Mouse (Mus musculus) CH12.LX (cell line): ENCODE measurements around the gene Myo1c. TPM values are rescaled to one million over a fixed set of nuclear protein-coding genes. Genes with fewer than 3 reads are reported as not detected.

ENCODE experiments used
- DNase-seq: peaks from one replicate; pipeline ENCODE4 v3.0.0-alpha.2; 2013; ENCODE audit errors: extremely low read depth
- H3K27ac ChIP-seq: 2 replicates; pipeline ENCODE4 v1.5.1; 2012; ENCODE audit warnings: low read depth, mild to moderate bottlenecking, control low read depth, moderate library complexity; ENCODE audit not compliant: insufficient read depth
- H3K27me3 ChIP-seq: replicated peaks from 2 replicates; pipeline ENCODE3; 2012; ENCODE audit warnings: inconsistent platforms
- H3K36me3 ChIP-seq, 2 experiments: replicated peaks in 1 of 2; 2 replicates each; pipeline versions ENCODE3 to v1.6.1; 2012; ENCODE audit warnings: inconsistent platforms in 1 of 2, low read length in 1 of 2, mild to moderate bottlenecking in 1 of 2, mixed read lengths in 1 of 2, moderate library complexity in 1 of 2; ENCODE audit not compliant: control insufficient read depth in 1 of 2, insufficient read depth in 1 of 2
- H3K4me1 ChIP-seq, 2 experiments: 2 replicates each; pipeline ENCODE4 v1.6.1; 2012; ENCODE audit warnings: inconsistent platforms in 1 of 2, moderate library complexity in 1 of 2; ENCODE audit not compliant: insufficient read depth in 2 of 2, control insufficient read depth in 1 of 2
- H3K4me2 ChIP-seq: 2 replicates; pipeline ENCODE4 v1.6.1; 2012; ENCODE audit warnings: low read depth, mild to moderate bottlenecking, control low read depth; ENCODE audit not compliant: poor library complexity, insufficient read depth, severe bottlenecking
- H3K4me3 ChIP-seq, 3 experiments: fragments of 150-350 bp in 1 of 3; sonication (generic) in 1 of 3; replicated peaks in 1 of 3; 2 replicates each; pipeline versions ENCODE3 to v1.5.1; 2011 to 2012; ENCODE audit warnings: low read depth in 2 of 3, low read length in 2 of 3, mild to moderate bottlenecking in 2 of 3, moderate library complexity in 2 of 3, control low read depth in 1 of 3, improper control_type of control experiment in 1 of 3, inconsistent platforms in 1 of 3, mixed read lengths in 1 of 3; ENCODE audit not compliant: poor library complexity in 1 of 3
- H3K79me2 ChIP-seq: replicated peaks from 2 replicates; pipeline ENCODE4 v1.6.1; 2012; ENCODE audit warnings: mild to moderate bottlenecking, moderate library complexity; ENCODE audit not compliant: control insufficient read depth, poor library complexity, insufficient read depth, severe bottlenecking; ENCODE audit errors: extremely low read depth
- H3K9ac ChIP-seq: 2 replicates; pipeline ENCODE4 v1.6.1; 2012; ENCODE audit warnings: low read depth, mild to moderate bottlenecking, control low read depth, moderate library complexity; ENCODE audit not compliant: insufficient read depth
- H3K9me3 ChIP-seq: replicated peaks from 2 replicates; pipeline ENCODE3; 2012; ENCODE audit warnings: low read length, inconsistent platforms, mixed read lengths
- BHLHE40 ChIP-seq: IDR thresholded peaks from 2 replicates; pipeline ENCODE4 v1.6.1; 2011; ENCODE audit warnings: mild to moderate bottlenecking, low read depth, low read length, improper control_type of control experiment
- CHD1 ChIP-seq: IDR thresholded peaks from 2 replicates; pipeline ENCODE4 v1.6.1; 2012; ENCODE audit warnings: low read depth, low read length, improper control_type of control experiment, inconsistent platforms
- CHD2 ChIP-seq: IDR thresholded peaks from 2 replicates; pipeline ENCODE4 v1.6.1; 2011; ENCODE audit warnings: low read length, improper control_type of control experiment
- CTCF ChIP-seq, 2 experiments: IDR thresholded peaks in 1 of 2; conservative IDR thresholded peaks in 1 of 2; 2 replicates each; pipeline ENCODE4 v1.5.1; 2011 to 2012; ENCODE audit warnings: low read depth in 2 of 2, low read length in 2 of 2, improper control_type of control experiment in 1 of 2, inconsistent platforms in 1 of 2, mild to moderate bottlenecking in 1 of 2, moderate library complexity in 1 of 2
- E2F4 ChIP-seq: IDR thresholded peaks from 2 replicates; pipeline ENCODE4 v1.6.1; 2011; ENCODE audit warnings: low read depth, low read length, improper control_type of control experiment; ENCODE audit not compliant: insufficient replicate concordance
- ELF1 ChIP-seq: IDR thresholded peaks from 2 replicates; pipeline ENCODE4 v1.6.1; 2014; ENCODE audit warnings: low read depth, mild to moderate bottlenecking, inconsistent platforms, low read length, improper control_type of control experiment
- EP300 ChIP-seq: IDR thresholded peaks from 2 replicates; pipeline ENCODE4 v1.6.1; 2011; ENCODE audit warnings: low read length, improper control_type of control experiment
- ETS1 ChIP-seq: conservative IDR thresholded peaks from 2 replicates; pipeline ENCODE4 v1.6.1; 2012; ENCODE audit warnings: low read depth, mild to moderate bottlenecking, inconsistent platforms, low read length, improper control_type of control experiment, moderate library complexity
- GABPA ChIP-seq: IDR thresholded peaks from 2 replicates; pipeline ENCODE4 v1.6.1; 2012; ENCODE audit warnings: low read depth, low read length, improper control_type of control experiment, inconsistent platforms; ENCODE audit not compliant: insufficient replicate concordance
- HCFC1 ChIP-seq: IDR thresholded peaks from 2 replicates; pipeline ENCODE4 v1.6.1; 2012; ENCODE audit warnings: low read depth, mild to moderate bottlenecking, inconsistent platforms, low read length, improper control_type of control experiment
- IRF4 ChIP-seq: IDR thresholded peaks from 2 replicates; pipeline ENCODE4 v1.6.1; 2014; ENCODE audit warnings: low read depth, mild to moderate bottlenecking, inconsistent platforms, low read length, improper control_type of control experiment
- JUN ChIP-seq: IDR thresholded peaks from 2 replicates; pipeline ENCODE4 v1.6.1; 2011; ENCODE audit warnings: low read depth, mild to moderate bottlenecking, low read length, improper control_type of control experiment, moderate library complexity; ENCODE audit not compliant: insufficient read depth
- JUND ChIP-seq: conservative IDR thresholded peaks from 2 replicates; pipeline ENCODE4 v1.6.1; 2011; ENCODE audit warnings: low read depth, low read length, improper control_type of control experiment
- KAT2A ChIP-seq: IDR thresholded peaks from 2 replicates; pipeline ENCODE4 v1.6.1; 2012; ENCODE audit warnings: low read length, improper control_type of control experiment, inconsistent platforms; ENCODE audit not compliant: insufficient replicate concordance
- MAFK ChIP-seq: IDR thresholded peaks from 2 replicates; pipeline ENCODE4 v1.6.1; 2011; ENCODE audit warnings: low read length, improper control_type of control experiment; ENCODE audit not compliant: insufficient replicate concordance
- MAX ChIP-seq: IDR thresholded peaks from 2 replicates; pipeline ENCODE4 v1.6.1; 2011; ENCODE audit warnings: low read length, improper control_type of control experiment
- MAZ ChIP-seq: IDR thresholded peaks from 2 replicates; pipeline ENCODE4 v1.6.1; 2012; ENCODE audit warnings: low read depth, mild to moderate bottlenecking, inconsistent platforms, low read length, improper control_type of control experiment, moderate library complexity
- MEF2A ChIP-seq: IDR thresholded peaks from 2 replicates; pipeline ENCODE4 v1.6.1; 2014; ENCODE audit warnings: low read depth, mild to moderate bottlenecking, inconsistent platforms, low read length, improper control_type of control experiment, borderline replicate concordance
- MXI1 ChIP-seq: IDR thresholded peaks from 2 replicates; pipeline ENCODE4 v1.6.1; 2011; ENCODE audit warnings: mild to moderate bottlenecking, low read depth, low read length, improper control_type of control experiment
- MYC ChIP-seq: IDR thresholded peaks from 2 replicates; pipeline ENCODE4 v1.6.1; 2011; ENCODE audit warnings: low read depth, mild to moderate bottlenecking, improper control_type of control experiment, low read length
- NELFE ChIP-seq: IDR thresholded peaks from 2 replicates; pipeline ENCODE4 v1.6.1; 2011; ENCODE audit warnings: low read depth, low read length, improper control_type of control experiment
- NRF1 ChIP-seq: IDR thresholded peaks from 2 replicates; pipeline ENCODE4 v1.6.1; 2014; ENCODE audit warnings: low read depth, mild to moderate bottlenecking, inconsistent platforms, low read length, improper control_type of control experiment, moderate library complexity
- PAX5 ChIP-seq: IDR thresholded peaks from 2 replicates; pipeline ENCODE4 v1.6.1; 2012; ENCODE audit warnings: low read length, inconsistent platforms, mixed read lengths
- POLR2A ChIP-seq: IDR thresholded peaks from 2 replicates; pipeline ENCODE4 v1.6.1; 2011; ENCODE audit warnings: low read depth, mild to moderate bottlenecking, improper control_type of control experiment, low read length
- POLR2AphosphoS2 ChIP-seq: IDR thresholded peaks from 2 replicates; pipeline ENCODE4 v1.6.1; 2011; ENCODE audit warnings: low read depth, low read length, improper control_type of control experiment
- RAD21 ChIP-seq: IDR thresholded peaks from 2 replicates; pipeline ENCODE4 v1.6.1; 2011; ENCODE audit warnings: low read depth, mild to moderate bottlenecking, low read length, improper control_type of control experiment, moderate library complexity
- RCOR1 ChIP-seq: conservative IDR thresholded peaks from 2 replicates; pipeline ENCODE4 v1.6.1; 2012; ENCODE audit warnings: low read depth, mild to moderate bottlenecking, inconsistent platforms, low read length, improper control_type of control experiment
- SIN3A ChIP-seq: IDR thresholded peaks from 2 replicates; pipeline ENCODE4 v1.6.1; 2012; ENCODE audit warnings: low read length, improper control_type of control experiment, inconsistent platforms
- SMC3 ChIP-seq: IDR thresholded peaks from 2 replicates; pipeline ENCODE4 v1.6.1; 2011; ENCODE audit warnings: low read depth, low read length, improper control_type of control experiment
- TBP ChIP-seq: conservative IDR thresholded peaks from 2 replicates; pipeline ENCODE4 v1.6.1; 2011; ENCODE audit warnings: low read depth, low read length, improper control_type of control experiment
- TCF12 ChIP-seq: IDR thresholded peaks from 2 replicates; pipeline ENCODE4 v1.6.1; 2014; ENCODE audit warnings: low read depth, mild to moderate bottlenecking, inconsistent platforms, low read length, improper control_type of control experiment
- UBTF ChIP-seq: IDR thresholded peaks from 2 replicates; pipeline ENCODE4 v1.6.1; 2012; ENCODE audit warnings: low read depth, mild to moderate bottlenecking, inconsistent platforms, low read length, improper control_type of control experiment, moderate library complexity
- USF1 ChIP-seq: IDR thresholded peaks from 2 replicates; pipeline ENCODE4 v1.6.1; 2014; ENCODE audit warnings: low read depth, mild to moderate bottlenecking, inconsistent platforms, low read length, improper control_type of control experiment
- USF2 ChIP-seq: conservative IDR thresholded peaks from 2 replicates; pipeline ENCODE4 v1.6.1; 2011; ENCODE audit warnings: low read depth, low read length, improper control_type of control experiment
- ZC3H11A ChIP-seq: IDR thresholded peaks from 2 replicates; pipeline ENCODE4 v1.6.1; 2012; ENCODE audit warnings: low read depth, mild to moderate bottlenecking, inconsistent platforms, low read length, improper control_type of control experiment
- ZKSCAN1 ChIP-seq: IDR thresholded peaks from 2 replicates; pipeline ENCODE4 v1.6.1; 2012; ENCODE audit warnings: low read depth, inconsistent platforms, low read length, improper control_type of control experiment, borderline replicate concordance
- ZMIZ1 ChIP-seq: IDR thresholded peaks from 2 replicates; pipeline ENCODE4 v1.6.1; 2012; ENCODE audit warnings: low read depth, mild to moderate bottlenecking, inconsistent platforms, low read length, improper control_type of control experiment
- ZNF384 ChIP-seq: IDR thresholded peaks from 2 replicates; pipeline ENCODE4 v1.6.1; 2012; ENCODE audit warnings: low read depth, low read length, improper control_type of control experiment, inconsistent platforms
- dilution Hi-C: fragments of 300-500 bp; cut with MboI; formaldehyde crosslinking; loops from 2 replicates; pipeline ENCODE4 v1.14.3; 2020; ENCODE audit warnings: low sequenced_read_pairs; ENCODE audit not compliant: extremely low pct_unique_long_range_greater_than_20kb, extremely low pct_ligation_motif_present
- in situ Hi-C: fragments of 300-500 bp; cut with MboI; formaldehyde crosslinking; loops from 3 replicates; pipeline ENCODE4 v1.14.3; 2019; ENCODE audit warnings: low sequenced_read_pairs, low pct_ligation_motif_present, low pct_unique_long_range_greater_than_20kb, mixed read lengths
- polyA plus RNA-seq: library from polyadenylated mRNA; unstranded; fragments of >175 nt; gene quantifications from 2 replicates; pipeline ENCODE4 v1.2.1, GENCODE M21; 2012; ENCODE audit warnings: low read depth; ENCODE audit not compliant: insufficient read length
- total RNA-seq, 2 experiments: library from RNA; depleted of rRNA; stranded (reverse); fragments of 300-350 nt in 1 of 2; fragments of >200 nt in 1 of 2; gene quantifications; 2 replicates each; pipeline ENCODE4 v1.2.3; 2012 to 2014

Myo1c gene
- total and polyA plus RNA-seq, 3 experiments, result 21.9 to 52.0 (median 41.1) TPM

GRCm38 (mm10) chr11:75622588-75623329 is 27.5 kb upstream of the Myo1c start:
- no peak for TF ChIP-seq RAD21
- TF ChIP-seq JUN, result no peak
- 0 out of 2 replicates have a peak, but pooled peaks have one; percentile 22 for TF ChIP-seq ZMIZ1
- no peak for TF ChIP-seq CHD1
- TF ChIP-seq TCF12, result peak; percentile 85
- TF ChIP-seq POLR2AphosphoS2, result peak; percentile 11; the same call in 1 of the 2 replicates
- no peak; the same call in 1 of the 2 replicates for TF ChIP-seq HCFC1
- no peak for TF ChIP-seq ZC3H11A
- no peak for TF ChIP-seq KAT2A
- TF ChIP-seq NELFE, result no peak
- TF ChIP-seq MXI1, result peak; percentile 64; the same call in 1 of the 2 replicates
- TF ChIP-seq SIN3A, result peak; percentile 75
- TF ChIP-seq ETS1, result peak; percentile 79
- TF ChIP-seq PAX5, result no peak
- TF ChIP-seq RCOR1, result peak; percentile 91
- no peak for TF ChIP-seq E2F4
- TF ChIP-seq ZNF384, result no peak
- TF ChIP-seq MAX, result no peak
- peak; percentile 66; the same call in 1 of the 2 replicates for TF ChIP-seq TBP
- no peak for TF ChIP-seq ZKSCAN1
- peak; percentile 78; the same call in 1 of the 2 replicates for TF ChIP-seq IRF4
- no peak for TF ChIP-seq UBTF
- TF ChIP-seq MEF2A, result peak; percentile 80
- TF ChIP-seq BHLHE40, result peak; percentile 64
- peak; percentile 78 for TF ChIP-seq NRF1
- TF ChIP-seq GABPA, result no peak
- no peak for TF ChIP-seq CTCF (conservative IDR thresholded peaks at IDR 0.05 in 1 of 2, IDR thresholded peaks at IDR 0.05 in 1 of 2; ENCODE audit: low read depth in 2 of 2, low read length in 2 of 2)
- TF ChIP-seq ELF1, result no peak
- TF ChIP-seq USF1, result no peak
- no peak for TF ChIP-seq SMC3
- TF ChIP-seq MAFK, result no peak
- peak; percentile 50; the same call in 1 of the 2 replicates for TF ChIP-seq MYC
- TF ChIP-seq CHD2, result no peak
- TF ChIP-seq JUND, result no peak; the same call in 1 of the 2 replicates
- no peak for TF ChIP-seq USF2
- TF ChIP-seq MAZ, result no peak
- peak; percentile 51; the same call in 1 of the 2 replicates for TF ChIP-seq POLR2A
- peak; percentile 94 for TF ChIP-seq EP300
- DNase-seq, result peak; percentile 80
- H3K9ac ChIP-seq, result peak overlapping the region; percentile 5

More at GRCm38 (mm10) chr11:75622588-75623329, 27.5 kb upstream of the Myo1c start:
- H3K4me2 ChIP-seq, result peak overlapping the region; percentile 6; the same call in 1 of the 2 replicates
- H3K79me2 ChIP-seq, result no peaks in the 10 kb centered on the region
- peak overlapping the region in 2 of 3 experiments; percentile 12 to 16 for H3K4me3 ChIP-seq
- dilution Hi-C loops, result no loop called here
- H3K36me3 ChIP-seq, result peaks cover 53 to 73% of the 10 kb centered on the region in 2 experiments
- no peaks in the 10 kb centered on the region for H3K27me3 ChIP-seq
- in situ Hi-C loops, result no loop called here
- H3K4me1 ChIP-seq, result peaks cover 11 to 46% of the 10 kb centered on the region in 2 experiments
- H3K9me3 ChIP-seq, result no peaks in the 10 kb centered on the region
- peak overlapping the region; percentile 84 for H3K27ac ChIP-seq
